Mouse (Mus musculus): ENCODE results near the gene Dennd4c. TPM values are rescaled to one million over a fixed set of nuclear protein-coding genes. Genes with fewer than 3 reads are reported as not detected.
A peak's percentile ranks its signal among the peaks of the same experiment; 100 is the strongest.

Dennd4c gene
- polyA plus RNA-seq (2012; rRNA removed) = 2.0 and 2.4 TPM in 2 replicates

DNA sequence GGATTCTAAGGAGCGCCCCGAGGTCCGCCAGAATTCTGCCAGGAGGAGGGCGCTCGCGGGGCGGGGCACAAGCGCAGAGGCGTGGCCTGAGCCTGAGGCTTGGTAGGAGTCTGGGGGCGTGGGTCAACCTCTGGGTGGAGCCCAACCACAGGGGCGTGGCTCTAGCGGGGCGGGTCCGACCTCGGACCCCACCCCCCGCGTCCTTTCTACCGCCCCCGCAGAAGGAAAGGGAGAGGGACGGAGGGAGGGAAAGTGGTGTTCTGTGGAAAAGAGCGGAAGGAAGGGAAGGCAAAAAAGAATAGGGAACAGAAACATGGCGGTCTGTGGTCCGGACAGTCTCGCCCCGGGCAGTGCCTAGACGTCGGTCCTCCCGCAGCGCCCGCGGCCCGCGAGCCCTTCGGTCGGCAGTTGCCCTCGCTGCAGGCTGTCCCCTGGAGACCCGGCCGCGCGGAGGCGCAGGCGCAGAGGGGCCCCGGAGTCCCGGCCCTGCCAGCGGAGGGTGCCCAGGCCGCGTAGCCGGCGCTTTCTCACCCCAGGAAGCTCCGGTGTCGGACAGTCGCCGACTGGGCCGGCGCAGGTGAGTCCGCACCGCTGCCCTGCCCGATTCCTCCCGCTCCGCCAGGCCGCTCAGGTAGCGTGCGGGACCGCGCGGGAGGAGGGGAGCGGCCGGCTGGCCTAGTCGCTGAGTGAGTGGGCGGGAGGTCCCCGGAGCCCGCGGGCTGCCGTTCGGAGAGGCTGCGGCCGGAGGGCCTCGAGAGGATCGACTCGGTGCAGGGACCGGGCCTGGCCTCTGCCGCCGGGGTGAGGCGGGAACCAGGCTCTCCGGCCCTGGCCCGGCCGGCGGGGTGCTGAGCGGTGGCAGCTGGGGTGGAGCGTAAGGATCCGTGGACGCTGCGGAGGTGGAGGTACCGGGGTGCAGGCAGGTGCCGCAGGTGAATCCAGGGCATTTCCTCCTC lies at the start of gene Dennd4c:
Dennd4c (plus strand) TSS at position 220 of the 956 bp plus-strand sequence.
- TF ChIP-seq POLR2A (IDR thresholded peaks at IDR 0.05; ENCODE audit: low read depth, low read length) = no peak
- DNase-seq (ENCODE audit: low read depth in 1 of 2, low spot score in 2 of 2) = peak; percentile 72 to 89
- WGBS = under 1% methylated on average over 94 of the region's 95 CpGs

GRCm38 (mm10) chr4:86699161-86699865 lies 49.0 kb upstream of the Dennd4c start:
- Histone ChIP-seq H3K27me3 (ENCODE audit: control insufficient read depth, insufficient read depth, low read length) (no peaks in the 10 kb centered on the region), H3K36me3 (ENCODE audit: control insufficient read depth, insufficient read depth, low read length) (no peaks in the 10 kb centered on the region), H3K4me1 (ENCODE audit: control insufficient read depth, insufficient read depth, insufficient read length) (no peaks in the 10 kb centered on the region), H3K4me3 (ENCODE audit: extremely low read depth, insufficient read depth, insufficient read length) (no peak overlapping the region), H3K27ac (ENCODE audit: insufficient read depth, low read length) (no peak overlapping the region)
- TF ChIP-seq CTCF (IDR thresholded peaks at IDR 0.05; ENCODE audit: extremely low read depth, insufficient read depth, insufficient read length, insufficient replicate concordance) (no peak), POLR2A (IDR thresholded peaks at IDR 0.05; ENCODE audit: low read depth, low read length) (no peak)
- WGBS = 74% methylated on average over 5 of the region's 5 CpGs
- no peak for DNase-seq (ENCODE audit: low read depth in 1 of 2, low spot score in 2 of 2)

More for the DNA sequence above, at the start of gene Dennd4c:
- no peaks in the 10 kb centered on the region for H3K27me3 ChIP-seq (ENCODE audit: control insufficient read depth, insufficient read depth, low read length)
- H3K36me3 ChIP-seq (ENCODE audit: control insufficient read depth, insufficient read depth, low read length) = no peaks in the 10 kb centered on the region
- peak within 1 kb of the TSS; percentile 73 for H3K27ac ChIP-seq (ENCODE audit: insufficient read depth, low read length)
- peaks cover 5% of the 10 kb centered on the region for H3K4me1 ChIP-seq (ENCODE audit: control insufficient read depth, insufficient read depth, insufficient read length)
- peak within 1 kb of the TSS; percentile 75 for H3K4me3 ChIP-seq (ENCODE audit: extremely low read depth, insufficient read depth, insufficient read length)

GRCm38 (mm10) chr4:86708801-86709200 lies 39.6 kb upstream of the Dennd4c start:
- Histone ChIP-seq H3K4me3 (ENCODE audit: extremely low read depth, insufficient read depth, insufficient read length) (no peak overlapping the region), H3K4me1 (ENCODE audit: control insufficient read depth, insufficient read depth, insufficient read length) (peaks cover 3% of the 10 kb centered on the region; the same call in 1 of the 2 replicates), H3K36me3 (ENCODE audit: control insufficient read depth, insufficient read depth, low read length) (no peaks in the 10 kb centered on the region), H3K27ac (ENCODE audit: insufficient read depth, low read length) (no peak overlapping the region), H3K27me3 (ENCODE audit: control insufficient read depth, insufficient read depth, low read length) (no peaks in the 10 kb centered on the region)
- TF ChIP-seq POLR2A (IDR thresholded peaks at IDR 0.05; ENCODE audit: low read depth, low read length) (no peak), CTCF (IDR thresholded peaks at IDR 0.05; ENCODE audit: extremely low read depth, insufficient read depth, insufficient read length, insufficient replicate concordance) (no peak)
- WGBS = 83% methylated on average over 1 of the region's 1 CpGs
- no peak for DNase-seq (ENCODE audit: low read depth in 1 of 2, low spot score in 2 of 2)

DNA sequence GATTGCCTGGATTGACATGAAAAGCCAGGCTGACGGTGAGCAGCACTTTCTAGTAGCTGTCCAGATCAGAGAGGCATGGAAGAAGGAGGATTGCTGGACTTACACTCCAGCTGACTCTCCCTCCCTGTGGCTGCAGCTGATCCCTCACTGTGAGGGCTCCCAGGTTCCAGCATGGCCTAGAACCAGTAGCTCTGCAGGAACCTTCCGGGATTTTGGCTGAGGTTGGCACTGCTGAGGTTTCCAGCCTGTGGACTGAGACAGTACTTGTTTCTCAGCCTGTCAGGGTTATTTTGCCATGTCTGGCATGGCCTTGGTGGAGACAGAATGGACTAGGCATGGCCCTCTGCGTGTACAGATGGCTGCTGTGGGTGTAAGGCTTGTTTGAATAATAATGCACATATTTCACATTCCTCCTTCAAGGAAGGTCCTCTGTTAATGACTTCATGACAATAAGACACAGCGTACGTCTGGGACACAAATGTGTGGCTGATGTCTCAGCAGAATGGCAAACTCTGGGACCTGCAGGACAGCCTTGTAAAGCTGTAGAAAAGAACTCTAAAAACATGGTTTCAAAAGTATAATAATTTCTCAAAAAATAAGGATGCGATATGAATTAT lies 38.2 kb upstream of the Dennd4c start:
- Histone ChIP-seq H3K27ac (ENCODE audit: insufficient read depth, low read length) (no peak overlapping the region), H3K4me1 (ENCODE audit: control insufficient read depth, insufficient read depth, insufficient read length) (peaks cover 3% of the 10 kb centered on the region; the same call in 1 of the 2 replicates), H3K36me3 (ENCODE audit: control insufficient read depth, insufficient read depth, low read length) (no peaks in the 10 kb centered on the region), H3K4me3 (ENCODE audit: extremely low read depth, insufficient read depth, insufficient read length) (no peak overlapping the region), H3K27me3 (ENCODE audit: control insufficient read depth, insufficient read depth, low read length) (no peaks in the 10 kb centered on the region)
- 89% methylated on average over 6 of the region's 6 CpGs for WGBS
- DNase-seq (ENCODE audit: low read depth in 1 of 2, low spot score in 2 of 2) = no peak
- TF ChIP-seq POLR2A (IDR thresholded peaks at IDR 0.05; ENCODE audit: low read depth, low read length) (no peak), CTCF (IDR thresholded peaks at IDR 0.05; ENCODE audit: extremely low read depth, insufficient read depth, insufficient read length, insufficient replicate concordance) (no peak)

- TF ChIP-seq CTCF (IDR thresholded peaks at IDR 0.05; ENCODE audit: extremely low read depth, insufficient read depth, insufficient read length, insufficient replicate concordance) (no peak), POLR2A (IDR thresholded peaks at IDR 0.05; ENCODE audit: low read depth, low read length) (no peak)
- Histone ChIP-seq H3K27ac (ENCODE audit: insufficient read depth, low read length) (no peak overlapping the region), H3K4me1 (ENCODE audit: control insufficient read depth, insufficient read depth, insufficient read length) (peaks cover 3% of the 10 kb centered on the region; the same call in 1 of the 2 replicates)
Measured at GRCm38 (mm10) chr4:86710666-86711215, 37.6 kb upstream of the Dennd4c start.

GRCm38 (mm10) chr4:86712751-86713195 lies 35.6 kb upstream of the Dennd4c start:
- Histone ChIP-seq H3K4me3 (ENCODE audit: extremely low read depth, insufficient read depth, insufficient read length) (no peak overlapping the region), H3K27me3 (ENCODE audit: control insufficient read depth, insufficient read depth, low read length) (no peaks in the 10 kb centered on the region), H3K27ac (ENCODE audit: insufficient read depth, low read length) (peak overlapping the region; percentile 34; the same call in 1 of the 2 replicates), H3K4me1 (ENCODE audit: control insufficient read depth, insufficient read depth, insufficient read length) (peaks cover 3% of the 10 kb centered on the region; the same call in 1 of the 2 replicates), H3K36me3 (ENCODE audit: control insufficient read depth, insufficient read depth, low read length) (no peaks in the 10 kb centered on the region)
- 61% methylated on average over 12 of the region's 12 CpGs for WGBS
- TF ChIP-seq CTCF (IDR thresholded peaks at IDR 0.05; ENCODE audit: extremely low read depth, insufficient read depth, insufficient read length, insufficient replicate concordance) (no peak), POLR2A (IDR thresholded peaks at IDR 0.05; ENCODE audit: low read depth, low read length) (no peak)
- DNase-seq (ENCODE audit: low read depth in 1 of 2, low spot score in 2 of 2) = no peak

More at GRCm38 (mm10) chr4:86710666-86711215, 37.6 kb upstream of the Dennd4c start:
- H3K4me3 ChIP-seq (ENCODE audit: extremely low read depth, insufficient read depth, insufficient read length) = no peak overlapping the region
- no peak for DNase-seq (ENCODE audit: low read depth in 1 of 2, low spot score in 2 of 2)
- no peaks in the 10 kb centered on the region for H3K36me3 ChIP-seq (ENCODE audit: control insufficient read depth, insufficient read depth, low read length)
- no peaks in the 10 kb centered on the region for H3K27me3 ChIP-seq (ENCODE audit: control insufficient read depth, insufficient read depth, low read length)
- 48% methylated on average over 4 of the region's 4 CpGs for WGBS
